Mouse (Mus musculus): ENCODE measurements around the gene Map2k5.

GRCm38 (mm10) chr9:63257739-63258138 lies 120.0 kb downstream of the Map2k5 start:
- TF ChIP-seq CTCF (IDR thresholded peaks at IDR 0.05; ENCODE audit: insufficient read depth, low read depth, low read length) (no peak), POLR2A (IDR thresholded peaks at IDR 0.05; ENCODE audit: insufficient read depth, low read depth, low read length) (no peak)

All from olfactory bulb, adult 2 months (tissue).